Mouse (Mus musculus) hindlimb bud, embryonic 11.5 days (tissue): Measurements from ENCODE around the gene Ly6c2.
"Not testable (repeated sequence)": the region's sequence is repeated elsewhere in the genome, so short reads cannot be mapped to it uniquely, and the experiment has no call there.

ENCODE experiments used
- DNase-seq: peaks from one replicate; pipeline ENCODE4 v3.0.0-alpha.2; 2012; ENCODE audit warnings: low read depth, low spot score; ENCODE audit errors: extremely low spot score

Ly6c2 gene

GRCm38 (mm10) chr15:75111861-75112630 is at the start of gene Ly6c2:
TSS of gene Ly6c2 (minus strand) at chr15:75111970.
- DNase-seq = not testable (repeated sequence)

- no peak for DNase-seq
Measured at GRCm38 (mm10) chr15:75157646-75158045, 45.9 kb upstream of the Ly6c2 start.

GRCm38 (mm10) chr15:75154940-75155339 is 43.2 kb upstream of the Ly6c2 start, which contains the start of gene Ly6g:
TSS of gene Ly6g (plus strand) at chr15:75155240.
- no peak for DNase-seq

- no peak for DNase-seq
Measured at GRCm38 (mm10) chr15:75153087-75153486, 41.3 kb upstream of the Ly6c2 start.

- DNase-seq = no peak
Measured at GRCm38 (mm10) chr15:75143735-75144134, 32.0 kb upstream of the Ly6c2 start.

GRCm38 (mm10) chr15:75141812-75142360 is 30.1 kb upstream of the Ly6c2 start:
- not testable (repeated sequence) for DNase-seq

GRCm38 (mm10) chr15:75137739-75138138 is 26.0 kb upstream of the Ly6c2 start:
- DNase-seq = not testable (repeated sequence)

- DNase-seq = not testable (repeated sequence)
Measured at GRCm38 (mm10) chr15:75135090-75135783, 23.5 kb upstream of the Ly6c2 start.

GRCm38 (mm10) chr15:75132346-75132745 is 20.6 kb upstream of the Ly6c2 start:
- not testable (repeated sequence) for DNase-seq

- no peak for DNase-seq
Measured at GRCm38 (mm10) chr15:75120066-75120465, 8.3 kb upstream of the Ly6c2 start.

GRCm38 (mm10) chr15:75118742-75119141 is 7.0 kb upstream of the Ly6c2 start:
- peak; percentile 6 for DNase-seq

- not testable (repeated sequence) for DNase-seq
Measured at GRCm38 (mm10) chr15:75117481-75117880, 5.7 kb upstream of the Ly6c2 start.

- DNase-seq = no peak
Measured at GRCm38 (mm10) chr15:75116525-75116924, 4.8 kb upstream of the Ly6c2 start.

GRCm38 (mm10) chr15:75110424-75110823 is 1.3 kb downstream of the Ly6c2 start:
- DNase-seq = not testable (repeated sequence)

- no peak for DNase-seq
Measured at GRCm38 (mm10) chr15:75099261-75099660, 12.5 kb downstream of the Ly6c2 start.

GRCm38 (mm10) chr15:75088041-75088440 is 23.7 kb downstream of the Ly6c2 start:
- DNase-seq = not testable (repeated sequence)

- DNase-seq = no peak
Measured at GRCm38 (mm10) chr15:75069965-75070364, 41.8 kb downstream of the Ly6c2 start.

- not testable (repeated sequence) for DNase-seq
Measured at GRCm38 (mm10) chr15:75062030-75062574, 49.7 kb downstream of the Ly6c2 start.

GRCm38 (mm10) chr15:75060505-75060904 is 51.3 kb downstream of the Ly6c2 start:
- no peak for DNase-seq
